Mouse (Mus musculus) midbrain, embryonic 10.5 days (tissue): ENCODE measurements around the gene Ing5. TPM values are rescaled to one million over a fixed set of nuclear protein-coding genes. Genes with fewer than 3 reads are reported as not detected.
"Not testable (repeated sequence)": the region's sequence is repeated elsewhere in the genome, so short reads cannot be mapped to it uniquely, and the experiment has no call there.

Experiments
- DNase-seq: peaks from one replicate; pipeline ENCODE4 v3.0.0-alpha.2; 2017; ENCODE audit warnings: low spot score
- H3K27ac ChIP-seq: fragments of 300-500 bp; sonication (generic); replicated peaks from 2 replicates; pipeline ENCODE4 v1.5.1; 2016; ENCODE audit warnings: mild to moderate bottlenecking
- H3K27me3 ChIP-seq: fragments of 300-500 bp; sonication (generic); 2 replicates; pipeline ENCODE4 v1.6.1; 2016; ENCODE audit warnings: low read depth, mild to moderate bottlenecking; ENCODE audit not compliant: poor library complexity, severe bottlenecking
- H3K36me3 ChIP-seq: fragments of 300-500 bp; sonication (generic); 2 replicates; pipeline ENCODE4 v1.6.1; 2016; ENCODE audit warnings: mild to moderate bottlenecking, moderate library complexity
- H3K4me1 ChIP-seq: fragments of 300-500 bp; sonication (generic); 2 replicates; pipeline ENCODE4 v1.6.1; 2016
- H3K4me3 ChIP-seq: fragments of 300-500 bp; sonication (generic); 2 replicates; pipeline ENCODE4 v1.5.1; 2016; ENCODE audit warnings: mild to moderate bottlenecking, moderate library complexity
- H3K9me3 ChIP-seq: fragments of 300-500 bp; sonication (generic); replicated peaks from 2 replicates; pipeline ENCODE4 v1.6.1; 2016; ENCODE audit warnings: mild to moderate bottlenecking
- WGBS: fragments of 180-500 bp; shearing (Covaris S2); methylation state at CpG from one replicate; pipeline ENCODE4 v1.1.7; 2016; 5-methylcytosine and 5-hydroxymethylcytosine counted together
- polyA plus RNA-seq: library from polyadenylated mRNA; unstranded; fragments of >200 nt; fragmentation: Nextera tagmentation; extraction: Ambion mirVana; gene quantifications from 2 replicates; pipeline ENCODE4 v1.2.1, GENCODE M21; 2016

The Ing5 gene
- polyA plus RNA-seq, 1 experiment from 2014 or later = 25.7 TPM

DNA sequence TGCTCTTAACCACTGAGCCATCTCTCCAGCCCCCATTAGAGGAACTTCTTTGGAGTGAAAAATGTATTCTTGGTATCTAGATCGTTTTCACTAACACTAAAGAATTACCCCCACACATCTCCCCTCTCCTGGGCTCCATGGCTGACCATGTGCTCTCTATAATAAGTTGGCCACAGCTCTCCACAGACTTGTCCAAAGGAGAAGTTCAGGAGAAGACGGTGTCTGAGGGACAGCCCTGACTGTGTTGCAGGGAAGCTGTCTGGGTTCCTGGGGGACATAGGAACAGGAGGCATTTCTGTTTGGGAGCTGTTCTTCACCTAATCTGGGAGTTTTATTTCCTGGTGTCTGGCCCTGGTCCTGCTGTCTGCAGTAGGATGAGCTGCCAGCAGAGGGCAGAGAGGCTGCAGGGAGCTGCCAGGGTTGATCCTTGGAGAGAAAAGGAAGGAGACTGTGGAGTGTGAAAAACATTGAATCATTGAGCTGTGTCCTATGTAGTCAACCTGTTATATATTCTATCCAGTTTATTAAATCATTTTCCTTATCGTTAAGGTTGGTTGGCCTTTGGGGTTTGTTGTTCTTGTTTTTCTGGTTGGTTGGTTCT lies 42.1 kb downstream of the Ing5 start:
- WGBS = 70% methylated on average over 1 of the region's 3 CpGs
- not testable (repeated sequence) for DNase-seq, H3K27me3 ChIP-seq, H3K4me3 ChIP-seq, H3K27ac ChIP-seq, H3K9me3 ChIP-seq, H3K36me3 ChIP-seq, H3K4me1 ChIP-seq

DNA sequence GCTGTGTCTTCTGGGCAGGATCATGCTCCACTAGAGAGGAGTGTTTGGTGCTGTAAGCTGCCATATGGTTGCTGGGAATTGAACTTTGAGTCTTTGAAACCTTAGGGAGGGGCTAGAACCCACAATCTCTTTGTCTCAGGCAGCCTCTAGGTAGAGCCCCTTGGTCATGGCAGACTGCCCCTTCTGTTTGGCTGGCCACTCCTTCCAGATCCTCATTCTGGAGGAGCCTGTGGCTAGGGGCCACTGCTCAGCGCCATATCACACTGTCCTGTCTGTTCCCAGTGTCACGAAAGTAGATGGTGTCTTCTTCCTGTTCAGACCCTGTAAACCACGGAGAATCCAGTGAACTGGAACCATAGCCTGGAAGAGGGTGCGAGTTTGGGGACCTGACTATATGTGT lies 52.0 kb downstream of the Ing5 start:
- not testable (repeated sequence) for DNase-seq, H3K36me3 ChIP-seq, H3K4me1 ChIP-seq, H3K27ac ChIP-seq, H3K27me3 ChIP-seq, H3K9me3 ChIP-seq, H3K4me3 ChIP-seq
- WGBS = 77% methylated on average over 4 of the region's 4 CpGs

DNA sequence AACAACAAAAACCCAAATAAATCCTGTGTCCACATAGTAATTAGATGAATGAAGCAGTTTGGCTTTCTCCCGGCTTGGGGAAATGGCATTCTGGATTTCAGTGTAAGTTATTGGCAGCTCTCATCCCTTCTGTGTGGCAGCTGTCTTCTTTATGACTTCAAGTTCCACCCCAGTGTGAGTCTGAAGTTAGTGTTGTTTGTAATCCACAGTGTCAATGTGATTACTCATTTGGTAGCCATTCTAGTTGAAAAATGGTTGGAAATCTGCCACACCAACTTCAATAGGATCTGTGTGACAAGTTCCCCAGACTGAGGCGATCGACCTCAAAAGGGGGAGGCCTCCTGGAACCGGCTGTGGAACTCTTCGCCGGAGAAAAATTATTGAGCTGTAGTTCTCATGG lies 53.6 kb downstream of the Ing5 start:
- no peaks in the 10 kb centered on the region for H3K9me3 ChIP-seq
- H3K27ac ChIP-seq = no peak overlapping the region
- WGBS = 89% methylated on average over 6 of the region's 6 CpGs
- no peaks in the 10 kb centered on the region for H3K4me1 ChIP-seq
- no peaks in the 10 kb centered on the region for H3K27me3 ChIP-seq
- no peaks in the 10 kb centered on the region for H3K36me3 ChIP-seq
- DNase-seq = no peak
- H3K4me3 ChIP-seq = no peak overlapping the region

DNA sequence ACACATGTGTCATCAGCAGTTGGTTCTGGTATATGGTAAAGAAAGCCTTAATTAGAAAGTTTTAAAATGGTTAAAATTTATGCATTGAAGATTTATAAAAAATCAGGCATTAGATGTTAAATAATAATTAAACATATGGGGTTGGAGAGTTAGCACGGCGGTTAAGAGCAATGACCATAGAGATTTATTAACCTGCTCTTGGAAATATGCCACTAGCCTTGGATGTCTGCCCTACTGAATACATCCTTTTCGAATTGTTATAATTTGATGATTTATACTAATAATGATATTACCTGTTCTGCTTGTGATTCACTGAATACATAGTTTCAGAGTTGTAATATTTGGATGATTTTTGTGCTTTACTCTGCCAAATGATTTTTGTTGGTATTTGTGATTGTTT lies 54.2 kb downstream of the Ing5 start:
- Histone ChIP-seq H3K27me3 (no peaks in the 10 kb centered on the region), H3K9me3 (no peaks in the 10 kb centered on the region), H3K4me1 (no peaks in the 10 kb centered on the region), H3K36me3 (no peaks in the 10 kb centered on the region), H3K4me3 (no peak overlapping the region), H3K27ac (no peak overlapping the region)
- 90% methylated on average over 3 of the region's 3 CpGs for WGBS
- DNase-seq = no peak

DNA sequence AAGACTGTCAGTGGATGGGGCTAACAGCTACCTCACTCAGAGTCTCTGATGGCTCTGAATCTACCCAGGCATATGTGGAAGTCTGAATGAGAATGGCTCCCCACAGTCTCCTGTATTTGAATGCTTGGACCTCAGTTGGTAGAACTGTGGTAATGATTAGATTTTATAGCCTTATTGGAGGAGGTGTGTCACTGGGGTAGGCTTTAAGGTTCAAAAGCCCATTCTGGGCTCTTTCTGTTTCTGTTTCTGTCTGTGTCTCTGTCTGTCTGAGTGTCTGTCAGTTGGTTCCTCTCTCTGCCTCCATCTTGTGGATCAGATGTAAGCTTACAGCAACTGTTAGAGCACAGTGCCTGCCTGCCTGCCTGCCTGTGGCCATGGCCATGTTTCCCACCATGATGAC lies 55.9 kb downstream of the Ing5 start:
- no peaks in the 10 kb centered on the region for H3K36me3 ChIP-seq
- H3K9me3 ChIP-seq = no peaks in the 10 kb centered on the region
- H3K27me3 ChIP-seq = no peaks in the 10 kb centered on the region
- H3K27ac ChIP-seq = no peak overlapping the region
- H3K4me1 ChIP-seq = no peaks in the 10 kb centered on the region
- no peak overlapping the region for H3K4me3 ChIP-seq
- DNase-seq = no peak

DNA sequence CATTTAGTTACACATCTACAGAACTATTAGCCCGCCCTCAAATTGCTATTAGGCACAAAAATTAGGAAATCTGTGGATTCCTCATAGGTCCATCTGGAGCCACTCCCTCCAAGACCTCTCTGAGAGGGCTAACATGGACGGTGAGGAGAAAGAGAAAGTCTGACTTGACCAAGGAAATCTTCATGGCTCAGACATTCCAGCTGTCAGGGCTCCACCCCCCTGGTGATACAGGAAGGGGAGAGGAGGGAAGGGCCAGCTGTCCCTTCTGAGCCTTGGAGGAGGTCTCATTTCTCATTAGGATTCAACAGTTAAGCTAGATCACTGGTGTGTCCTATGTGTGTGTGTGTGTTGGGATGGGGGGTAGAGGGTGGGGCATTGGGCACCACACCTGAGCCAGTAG lies 57.3 kb downstream of the Ing5 start, which contains the start of gene Gal3st2:
Gene Gal3st2 (plus strand): TSS at position 259 of the 400 bp plus-strand sequence.
- H3K9me3 ChIP-seq, H3K4me3 ChIP-seq, DNase-seq, H3K27ac ChIP-seq, H3K36me3 ChIP-seq, H3K4me1 ChIP-seq, H3K27me3 ChIP-seq: not testable (repeated sequence)
- 65% methylated on average over 2 of the region's 2 CpGs for WGBS

Other genes starting within 250 kb of the Ing5 start
- gene Stk25, start 145.3 kb upstream of the Ing5 start, polyA plus RNA-seq = 165 and 198 TPM in 2 replicates
- gene Bok, start 118.3 kb upstream of the Ing5 start, polyA plus RNA-seq = 42.9 and 43.8 TPM in 2 replicates
- 85.6 and 92.4 TPM in 2 replicates for gene Atg4b, start 52.5 kb upstream of the Ing5 start, polyA plus RNA-seq
- 47.8 and 49.6 TPM in 2 replicates for gene Thap4, start 49.1 kb upstream of the Ing5 start, polyA plus RNA-seq
- gene Dtymk, start 2.0 kb upstream of the Ing5 start, polyA plus RNA-seq = 271 and 294 TPM in 2 replicates
- gene D2hgdh, start 20.9 kb downstream of the Ing5 start, polyA plus RNA-seq = 14.8 and 18.9 TPM in 2 replicates
- gene Gal3st2, start 57.3 kb downstream of the Ing5 start, polyA plus RNA-seq = not detected in 2 replicates
- not detected in 2 replicates for gene Gal3st2b, start 114.3 kb downstream of the Ing5 start, polyA plus RNA-seq
- not detected in 2 replicates for gene Gal3st2c, start 186.5 kb downstream of the Ing5 start, polyA plus RNA-seq
- not detected in 2 replicates for gene Neu4, start 216.5 kb downstream of the Ing5 start, polyA plus RNA-seq
- gene Pdcd1, start 248.6 kb downstream of the Ing5 start, polyA plus RNA-seq = 0.14 TPM in 1 of 2 replicates, not detected in the other